Comparison of ENCODE assay signal across 9 mouse cellular contexts in the genomic region with DNA sequence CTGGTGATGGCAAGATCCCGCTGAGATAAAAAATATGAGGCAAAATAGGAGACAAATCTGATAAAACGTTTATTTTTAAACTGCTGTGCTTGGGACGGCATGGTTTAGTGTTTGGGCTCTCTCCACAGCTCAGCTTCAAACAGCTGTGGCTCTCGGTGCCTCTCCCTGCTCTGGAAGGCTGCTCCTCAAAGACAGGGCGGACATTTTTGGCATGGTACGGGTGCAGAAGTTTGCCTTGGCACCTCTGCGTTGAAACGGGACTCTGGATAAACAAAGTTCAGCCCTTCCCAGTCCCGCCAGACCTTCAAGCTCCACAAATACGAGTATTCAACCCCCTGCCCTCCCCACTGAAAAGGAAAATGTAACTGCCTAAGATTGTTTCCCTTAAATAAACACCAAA.
A peak's percentile ranks its signal among the peaks of the same experiment; 100 is the strongest.
DNase-seq lines count a peak whose midpoint lies in the region; ATAC-seq lines count a peak whose summit lies in the region.
"Had no signal": no experiment of that assay in that cellular context is flagged by ENCODE, and none has a peak within 500 bp of the region (broad histone marks: within the 10 kb centered on the region; RNA-seq: fewer than 3 reads in every experiment).

No protein-coding gene starts in this region.

- no peak overlapping the region for H3K4me3 ChIP-seq in forebrain, embryonic 15.5 days
- H3K4me3 ChIP-seq in hindbrain, embryonic 14.5 days (replicated peaks; ENCODE audit: low read length): no peak overlapping the region
- H3K4me3 ChIP-seq: forebrain, embryonic 12.5 days had no signal

- WGBS in forebrain, embryonic 15.5 days: 68% methylated on average over 10 of the region's 10 CpGs
- WGBS in hindbrain, embryonic 14.5 days: 62% methylated on average over 10 of the region's 10 CpGs

- H3K36me3 ChIP-seq in forebrain, embryonic 15.5 days: no peaks in the 10 kb centered on the region
- H3K36me3 ChIP-seq in hindbrain, embryonic 14.5 days (replicated peaks; ENCODE audit: control insufficient read depth, insufficient read depth): no peaks in the 10 kb centered on the region
- H3K36me3 ChIP-seq: forebrain, embryonic 12.5 days had no signal

- peak; percentile 27 for DNase-seq in kidney, postnatal 10 days
- DNase-seq in kidney, adult 11 months: no peak
- peak; percentile 17 to 18 for DNase-seq in gastrocnemius, postnatal 36 days
- peak; percentile 40 for DNase-seq in heart, postnatal 25 days (ENCODE audit: low spot score)
- DNase-seq in lung, postnatal 4 days: peak; percentile 11 to 37
- DNase-seq in hindbrain, embryonic 14.5 days (ENCODE audit: low spot score): no peak

- H3K4me2 ChIP-seq in forebrain, embryonic 15.5 days (replicated peaks): no peak overlapping the region
- no peak overlapping the region for H3K4me2 ChIP-seq in hindbrain, embryonic 14.5 days (replicated peaks)
- H3K4me2 ChIP-seq: forebrain, embryonic 12.5 days; midbrain, embryonic 11.5 days had no signal

- H3K27me3 ChIP-seq in forebrain, embryonic 15.5 days: no peaks in the 10 kb centered on the region
- no peaks in the 10 kb centered on the region for H3K27me3 ChIP-seq in hindbrain, embryonic 14.5 days (ENCODE audit: control insufficient read depth, insufficient read depth, low read length)
- H3K27me3 ChIP-seq: forebrain, embryonic 12.5 days had no signal

- no peaks in the 10 kb centered on the region for H3K9me3 ChIP-seq in forebrain, embryonic 15.5 days
- H3K9me3 ChIP-seq in hindbrain, embryonic 14.5 days (ENCODE audit: control insufficient read depth, low read length): no peaks in the 10 kb centered on the region
- H3K9me3 ChIP-seq: forebrain, embryonic 12.5 days had no signal

- H3K27ac ChIP-seq in forebrain, embryonic 15.5 days (replicated peaks): no peak overlapping the region
- H3K27ac ChIP-seq in hindbrain, embryonic 14.5 days: no peak overlapping the region
- H3K27ac ChIP-seq: forebrain, embryonic 12.5 days had no signal

- no peak overlapping the region for H3K9ac ChIP-seq in forebrain, embryonic 15.5 days (replicated peaks)
- H3K9ac ChIP-seq in hindbrain, embryonic 14.5 days: no peak overlapping the region
- H3K9ac ChIP-seq: forebrain, embryonic 12.5 days had no signal

- ATAC-seq in forebrain, embryonic 15.5 days (replicated peaks): no peak
- ATAC-seq in hindbrain, embryonic 14.5 days (ENCODE audit: low FRiP score): no peak

- no peaks in the 10 kb centered on the region for H3K4me1 ChIP-seq in forebrain, embryonic 15.5 days
- H3K4me1 ChIP-seq in hindbrain, embryonic 14.5 days (replicated peaks; ENCODE audit: control insufficient read depth, insufficient read depth, low read length): no peaks in the 10 kb centered on the region
- H3K4me1 ChIP-seq: forebrain, embryonic 12.5 days had no signal

- intact Hi-C loops in gastrocnemius, postnatal 36 days (cut with DNase I): no loop called here
- intact Hi-C loops in heart, postnatal 25 days (cut with DNase I): no loop called here

Comparison
In these comparisons a context has a peak if more than half of its experiments do, and no peak if none do; other contexts are left out.
1. DNase-seq: peak in kidney, postnatal 10 days (single experiment), gastrocnemius, postnatal 36 days (2 of 2), heart, postnatal 25 days (single experiment) and lung, postnatal 4 days (2 of 2); none in kidney, adult 11 months (single experiment) and hindbrain, embryonic 14.5 days (single experiment).